Mouse (Mus musculus) urinary bladder, postnatal 4 days (tissue): ENCODE measurements around the gene Oit1.

ENCODE experiments used
- DNase-seq, 2 experiments: peaks; one replicate each; pipeline ENCODE4 v3.0.0; 2021 to 2022; ENCODE audit warnings: low spot score in 2 of 2

Oit1 gene

DNA sequence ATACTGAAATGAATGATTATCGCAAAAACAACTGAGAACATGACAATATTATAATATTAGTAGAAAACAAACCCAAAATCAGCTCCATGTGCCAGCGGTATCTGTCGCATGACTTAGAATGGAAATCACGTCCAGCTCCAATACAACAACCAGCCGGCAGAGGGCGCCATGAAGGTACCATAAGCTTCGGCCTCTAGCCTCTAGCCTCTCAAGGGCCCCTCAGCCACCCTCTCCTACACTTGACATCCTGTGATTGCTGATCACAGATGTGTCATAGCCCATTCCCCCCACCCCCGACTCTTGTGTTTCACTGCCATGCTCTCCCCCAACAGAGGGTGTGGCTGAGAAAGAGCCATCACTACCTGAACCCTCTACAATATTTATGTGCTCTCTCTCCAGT lies 78.3 kb downstream of the Oit1 start:
- peak in 1 of 2 experiments; percentile 67 for DNase-seq
